Mouse (Mus musculus) lung, postnatal 0 days (tissue): ENCODE measurements around the gene Chpt1.

Experiments
- CTCF ChIP-seq: IDR thresholded peaks from 2 replicates; pipeline ENCODE4 v1.5.1; 2016; ENCODE audit warnings: antibody characterized with exemption, mild to moderate bottlenecking
- EP300 ChIP-seq: IDR thresholded peaks from 2 replicates; pipeline ENCODE4 v1.6.1; 2016; ENCODE audit warnings: antibody characterized with exemption, mild to moderate bottlenecking, control low read depth

- TF ChIP-seq CTCF (no peak), EP300 (no peak)
Observed at GRCm38 (mm10) chr10:88524016-88524415, 20.1 kb upstream of the Chpt1 start.
